Mouse (Mus musculus) Patski (cell line): Measurements from ENCODE around the gene Txndc8. TPM values are rescaled to one million over a fixed set of nuclear protein-coding genes. Genes with fewer than 3 reads are reported as not detected.

ENCODE experiments used
- ATAC-seq: fragments of 100-300 bp; one replicate; pipeline ENCODE4 v1.8.0; 2021
- CTCF ChIA-PET: fragments of 350-600 bp; sonication (Branson Sonifier 250); formaldehyde crosslinking; loops from one replicate; lab custom pipeline; 2022; ENCODE audit warnings: inconsistent platforms; lab: Charles Lee
- POLR2A ChIA-PET: fragments of 350-600 bp; sonication (Branson Sonifier 250); formaldehyde crosslinking; loops from one replicate; lab custom pipeline; 2022; ENCODE audit warnings: antibody characterized with exemption, inconsistent platforms; lab: Charles Lee
- DNase-seq: peaks from one replicate; pipeline ENCODE4 v3.0.0-alpha.2; 2011; ENCODE audit warnings: low read depth, low spot score
- H3K27me3 ChIP-seq: fragments of 371-371 bp; one replicate; pipeline ENCODE4 v1.5.1; 2021
- CTCF ChIP-seq: fragments of 100-300 bp; IDR thresholded peaks from one replicate; pipeline ENCODE4 v1.5.1; 2021
- in situ Hi-C: fragments of 300-500 bp; cut with MboI; formaldehyde crosslinking; loops from 3 replicates; pipeline ENCODE4 v1.11.1; 2018; ENCODE audit warnings: low pct_unique_long_range_greater_than_20kb, mixed read lengths
- polyA plus RNA-seq: library from polyadenylated mRNA; unstranded; gene quantifications from one replicate; pipeline ENCODE4 v1.2.3, GENCODE M21; 2021

Gene Txndc8
- polyA plus RNA-seq, 1 experiment from 2014 or later = not detected

DNA sequence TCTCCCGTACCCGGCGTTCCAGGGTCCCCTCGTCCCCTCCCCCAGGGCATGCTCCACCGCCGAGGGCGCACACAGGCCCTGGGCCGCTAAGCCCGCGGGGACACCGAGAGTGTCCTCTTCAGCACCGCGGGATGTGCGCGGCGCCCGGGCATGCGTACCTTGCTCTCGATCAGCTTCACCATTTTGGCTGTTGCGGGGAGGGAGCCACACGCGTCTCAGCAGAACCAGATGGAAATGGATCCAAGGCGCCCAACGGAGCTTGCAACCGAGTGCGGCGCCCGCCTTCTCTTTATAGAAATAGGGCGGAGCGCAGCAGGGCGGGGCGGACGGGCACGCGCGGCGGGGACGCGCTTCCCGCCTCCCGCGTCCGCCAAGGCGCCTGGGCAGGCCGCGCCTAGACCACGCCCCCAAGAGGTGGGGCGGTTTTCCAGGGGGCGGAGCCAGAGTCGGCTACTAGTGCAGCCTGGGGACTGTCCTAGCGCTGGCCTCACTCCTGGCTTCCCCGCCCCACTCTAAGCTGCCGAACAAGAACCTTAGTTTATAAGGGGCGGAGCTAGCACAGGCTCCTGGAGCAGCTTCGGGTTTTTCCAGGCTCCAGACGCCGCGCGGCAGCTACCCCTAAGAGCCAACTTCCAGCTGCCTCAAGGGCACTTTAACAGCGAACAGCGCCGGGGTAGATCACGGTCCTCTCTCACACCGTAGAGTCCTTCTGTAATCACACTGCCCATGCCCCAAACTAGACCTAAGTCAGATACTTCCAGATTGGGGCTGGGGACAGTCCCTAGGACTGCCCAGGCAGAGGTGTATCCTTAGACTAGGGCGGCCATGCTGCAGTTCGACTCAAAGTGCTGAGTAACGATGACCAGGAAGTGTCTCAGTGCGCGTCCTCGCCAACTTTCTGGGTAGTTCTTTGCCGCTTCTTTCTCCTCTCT is 52.6 kb downstream of the Txndc8 start, which contains the start of gene Txn1:
Txn1 (minus strand) TSS at position 383 of the 932 bp plus-strand sequence.
- ChIA-PET POLR2A (interaction anchor here (1.6 to 1.9 kb wide), 2 partner anchors 9 to 15 kb away, joined by 3 to 7 read pairs; no protein-coding TSS in a partner anchor), CTCF (interaction anchor here (0.7 to 1.0 kb wide), 2 partner anchors 9 kb away, joined by 3 read pairs; no protein-coding TSS in a partner anchor)
- ATAC-seq = peak; percentile 90
- DNase-seq = peak; percentile 89
- TF ChIP-seq CTCF = no peak
- H3K27me3 ChIP-seq = no peaks in the 10 kb centered on the region
- in situ Hi-C loops = no loop called here

- ATAC-seq = peak; percentile 44
- no peaks in the 10 kb centered on the region for H3K27me3 ChIP-seq
- ChIA-PET CTCF (interaction anchor here (1.0 kb wide), 1 partner anchor 9 kb away, joined by 3 read pairs; no protein-coding TSS in a partner anchor), POLR2A (interaction anchor here (1.1 to 1.9 kb wide), 3 partner anchors 9 to 677 kb away, joined by 3 to 7 read pairs (median 3); no protein-coding TSS in a partner anchor)
- in situ Hi-C loops = no loop called here
- no peak for TF ChIP-seq CTCF
- no peak for DNase-seq
Observed at GRCm38 (mm10) chr4:57955544-57955958, 53.4 kb downstream of the Txndc8 start.

- DNase-seq (no peak), ATAC-seq (no peak)
- CTCF ChIA-PET = interaction anchor here (1.0 kb wide), 1 partner anchor 8 kb away, joined by 3 read pairs; no protein-coding TSS in a partner anchor
- in situ Hi-C loops = no loop called here
- no peaks in the 10 kb centered on the region for H3K27me3 ChIP-seq
- TF ChIP-seq CTCF = no peak
- POLR2A ChIA-PET = interaction anchor here (1.1 kb wide), 1 partner anchor 677 kb away, joined by 3 read pairs; no protein-coding TSS in a partner anchor
Observed at GRCm38 (mm10) chr4:57954991-57955390, 53.9 kb downstream of the Txndc8 start.

- no peak for TF ChIP-seq CTCF
- no peak for DNase-seq
- POLR2A ChIA-PET = interaction anchor here (1.1 kb wide), 1 partner anchor 676 kb away, joined by 3 read pairs; no protein-coding TSS in a partner anchor
- no peaks in the 10 kb centered on the region for H3K27me3 ChIP-seq
- CTCF ChIA-PET = no interaction called here
- in situ Hi-C loops = no loop called here
- no peak for ATAC-seq
Observed at GRCm38 (mm10) chr4:57954580-57954979, 54.3 kb downstream of the Txndc8 start.

GRCm38 (mm10) chr4:57953796-57954195 is 55.1 kb downstream of the Txndc8 start:
- no peak for TF ChIP-seq CTCF
- H3K27me3 ChIP-seq = no peaks in the 10 kb centered on the region
- CTCF ChIA-PET = no interaction called here
- ATAC-seq = no peak
- no peak for DNase-seq
- in situ Hi-C loops = no loop called here
- POLR2A ChIA-PET = no interaction called here

DNA sequence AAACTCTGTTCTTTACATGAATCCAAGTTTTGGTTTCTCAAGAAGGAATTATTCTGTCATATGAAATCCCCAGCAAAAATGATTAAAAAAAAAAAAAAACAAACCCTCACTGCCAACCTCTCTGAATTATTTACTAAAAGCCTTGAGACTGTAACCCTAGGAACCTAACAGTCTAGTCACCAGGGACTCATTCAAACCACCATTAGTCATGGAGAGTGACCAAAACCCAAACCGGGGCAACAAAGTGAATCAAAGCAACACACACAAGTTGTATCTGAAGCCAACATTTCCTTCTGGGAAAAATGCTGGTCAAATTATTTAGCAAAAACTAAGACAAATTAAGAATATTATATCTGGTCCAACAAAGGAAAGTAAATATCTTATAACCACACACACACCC is 56.0 kb downstream of the Txndc8 start:
- DNase-seq = no peak
- ChIA-PET CTCF (interaction anchor here (0.8 kb wide), 1 partner anchor 10 kb away, joined by 3 read pairs; no protein-coding TSS in a partner anchor), POLR2A (interaction anchor here (0.6 kb wide), 1 partner anchor 1385 kb away, joined by 3 read pairs; no protein-coding TSS in a partner anchor)
- no peak for ATAC-seq
- H3K27me3 ChIP-seq = no peaks in the 10 kb centered on the region
- in situ Hi-C loops = no loop called here
- TF ChIP-seq CTCF = no peak

DNA sequence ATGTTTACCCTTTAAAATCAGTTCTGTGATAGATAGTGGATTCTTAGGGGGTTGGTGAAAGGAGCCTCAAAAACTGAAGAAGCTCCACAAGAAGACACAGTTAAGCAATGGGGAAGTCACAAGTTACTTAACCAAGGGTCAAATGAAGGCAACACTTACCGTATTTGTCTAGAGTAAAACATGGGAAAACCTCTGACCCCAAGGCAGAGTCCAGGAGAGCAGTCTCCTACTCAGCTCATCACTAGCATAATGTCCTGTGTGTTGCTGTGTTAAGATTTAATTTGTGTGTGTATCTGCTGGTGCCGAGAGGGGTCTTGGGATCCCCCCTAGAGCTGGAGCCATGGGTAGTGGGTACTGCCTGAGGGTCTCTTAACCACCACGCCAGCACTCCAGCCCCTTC is 56.5 kb downstream of the Txndc8 start:
- CTCF ChIA-PET = interaction anchor here (0.8 kb wide), 1 partner anchor 10 kb away, joined by 3 read pairs; no protein-coding TSS in a partner anchor
- POLR2A ChIA-PET = interaction anchor here (0.6 kb wide), 1 partner anchor 1386 kb away, joined by 3 read pairs; no protein-coding TSS in a partner anchor
- no peak for DNase-seq
- in situ Hi-C loops = no loop called here
- H3K27me3 ChIP-seq = no peaks in the 10 kb centered on the region
- ATAC-seq = no peak
- no peak for TF ChIP-seq CTCF

- ATAC-seq (peak; percentile 66), DNase-seq (no peak)
- POLR2A ChIA-PET = no interaction called here
- in situ Hi-C loops = loop anchor here (25.0 kb wide), 1 partner anchor 262 kb away; the partner anchor contains the start of gene Svep1
- CTCF ChIA-PET = no interaction called here
- no peaks in the 10 kb centered on the region for H3K27me3 ChIP-seq
- TF ChIP-seq CTCF = no peak
Observed at GRCm38 (mm10) chr4:57949866-57950265, 59.1 kb downstream of the Txndc8 start.

- ChIA-PET CTCF (interaction anchor here (1.1 kb wide), 1 partner anchor 8 kb away, joined by 3 read pairs; no protein-coding TSS in a partner anchor), POLR2A (interaction anchor here (0.6 to 1.6 kb wide), 2 partner anchors 9 to 154 kb away, joined by 3 to 7 read pairs; partner anchors contain the start of gene Txn1)
- ATAC-seq (no peak), DNase-seq (no peak)
- no peak for TF ChIP-seq CTCF
- in situ Hi-C loops = loop anchor here (25.0 kb wide), 1 partner anchor 265 kb away; the partner anchor contains the start of gene Svep1
- H3K27me3 ChIP-seq = no peaks in the 10 kb centered on the region
Observed at GRCm38 (mm10) chr4:57947476-57947875, 61.4 kb downstream of the Txndc8 start.

DNA sequence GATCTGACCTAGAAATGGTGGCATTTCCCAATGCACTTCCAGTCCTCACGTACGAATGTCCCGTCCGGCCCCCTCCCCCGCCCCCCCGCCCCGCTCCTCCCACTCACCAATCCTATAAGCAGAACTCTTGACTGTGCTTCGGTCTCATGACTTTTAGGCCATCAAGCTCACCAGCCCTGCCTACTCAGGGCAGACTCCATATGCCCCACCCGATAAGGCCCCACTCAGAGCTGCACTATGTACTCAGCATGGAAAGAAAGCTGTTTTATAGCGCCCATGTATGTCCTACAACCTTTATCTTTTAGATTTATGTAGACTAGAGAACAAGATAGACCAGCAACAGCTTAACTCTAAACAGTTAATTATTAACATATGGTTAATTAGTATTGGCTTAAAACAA is 61.9 kb downstream of the Txndc8 start:
- no peaks in the 10 kb centered on the region for H3K27me3 ChIP-seq
- CTCF ChIA-PET = interaction anchor here (1.1 kb wide), 1 partner anchor 9 kb away, joined by 3 read pairs; no protein-coding TSS in a partner anchor
- ATAC-seq (no peak), DNase-seq (no peak)
- TF ChIP-seq CTCF = no peak
- POLR2A ChIA-PET = interaction anchor here (0.6 to 1.6 kb wide), 2 partner anchors 9 to 154 kb away, joined by 3 to 7 read pairs; partner anchors contain the start of gene Txn1
- in situ Hi-C loops = loop anchor here (25.0 kb wide), 1 partner anchor 265 kb away; the partner anchor contains the start of gene Svep1
